Mouse (Mus musculus) right cerebral cortex, postnatal 36 days (tissue): Measurements from ENCODE around the gene Oxsr1.
"Not testable (repeated sequence)": the region's sequence is repeated elsewhere in the genome, so short reads cannot be mapped to it uniquely, and the experiment has no call there.

ENCODE experiments used
- DNase-seq, 2 experiments: peaks; one replicate each; pipeline ENCODE4 v3.0.0; 2022; ENCODE audit warnings: low spot score in 2 of 2, mixed read lengths in 1 of 2

The Oxsr1 gene

DNA sequence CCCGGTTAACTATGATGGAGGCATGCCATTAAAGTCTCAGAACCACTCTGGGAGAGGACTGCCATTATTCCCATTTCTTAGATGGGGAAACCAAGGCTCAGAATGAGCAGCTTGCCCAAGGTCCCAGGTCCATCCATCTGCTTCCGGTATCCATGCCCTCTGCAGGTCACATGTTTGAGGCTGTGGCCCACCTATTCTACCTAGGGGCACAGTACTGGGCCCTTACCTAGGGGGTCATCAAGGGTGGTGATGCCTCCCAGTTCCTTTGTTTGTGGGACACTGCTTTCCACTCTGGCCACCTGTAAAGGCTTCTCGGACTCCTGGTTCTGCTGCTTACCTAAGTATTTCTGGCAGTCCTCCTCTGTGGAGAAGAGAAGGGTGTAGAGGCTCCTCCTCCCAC, 16.1 kb upstream of the Oxsr1 start:
- no peak for DNase-seq

DNA sequence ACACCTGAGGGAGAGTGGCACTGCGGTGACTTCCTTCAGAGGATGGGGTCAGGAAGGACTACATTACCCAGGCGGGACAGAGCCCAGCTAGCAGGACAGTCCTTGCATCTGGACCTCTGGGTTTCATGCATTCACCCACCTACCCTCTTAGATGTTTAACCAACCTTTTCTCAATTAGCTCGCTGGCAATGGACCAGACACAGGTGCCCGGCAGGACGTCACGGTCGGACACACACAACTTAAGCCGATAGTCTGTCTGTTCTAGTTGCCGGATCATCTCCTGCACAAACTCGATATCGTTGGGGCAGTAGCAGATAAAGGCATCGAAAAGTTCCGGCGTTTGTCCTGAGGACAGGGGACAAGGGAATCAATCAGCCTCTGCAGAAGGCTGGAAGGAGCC, 15.6 kb upstream of the Oxsr1 start:
- no peak for DNase-seq

DNA sequence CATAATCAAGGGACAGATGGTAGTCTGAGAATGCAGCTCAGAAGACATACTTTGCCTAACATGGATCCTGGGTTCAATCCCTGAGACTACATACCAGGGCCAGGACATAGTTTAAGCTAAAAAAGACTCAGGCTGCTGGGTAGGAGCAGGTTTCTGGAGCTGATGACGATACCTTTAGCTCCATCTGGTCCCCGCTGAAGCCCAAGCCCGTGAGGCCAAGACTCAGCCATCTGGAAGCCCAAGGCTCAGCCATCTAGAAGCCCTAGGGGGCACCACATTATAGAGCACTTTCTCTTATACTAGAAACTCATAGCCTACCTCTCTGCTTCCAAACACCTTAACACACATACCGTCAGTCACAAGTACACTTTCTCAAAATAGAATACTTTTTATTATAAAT, 13.3 kb upstream of the Oxsr1 start:
- DNase-seq = no peak

DNA sequence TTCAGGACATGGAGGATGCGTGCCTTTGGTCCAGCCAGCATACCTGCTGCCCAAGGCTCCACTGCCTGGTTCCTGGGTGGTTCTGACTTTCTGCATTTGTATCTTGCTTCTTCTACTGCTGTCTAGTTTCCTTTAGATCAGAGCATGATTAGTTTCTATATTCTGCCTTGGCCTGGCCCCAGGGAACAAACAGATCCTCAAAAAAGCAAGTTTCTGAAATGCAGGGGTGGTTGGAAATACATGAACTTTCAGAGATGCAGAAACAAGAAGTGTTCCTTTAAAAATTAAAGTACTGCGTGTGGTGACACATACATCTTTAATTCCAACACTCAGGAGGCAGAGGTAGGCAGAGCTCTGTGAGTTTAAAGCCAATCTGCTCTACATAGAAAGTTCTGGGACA, 12.6 kb upstream of the Oxsr1 start:
- DNase-seq = peak; percentile 24 to 36

DNA sequence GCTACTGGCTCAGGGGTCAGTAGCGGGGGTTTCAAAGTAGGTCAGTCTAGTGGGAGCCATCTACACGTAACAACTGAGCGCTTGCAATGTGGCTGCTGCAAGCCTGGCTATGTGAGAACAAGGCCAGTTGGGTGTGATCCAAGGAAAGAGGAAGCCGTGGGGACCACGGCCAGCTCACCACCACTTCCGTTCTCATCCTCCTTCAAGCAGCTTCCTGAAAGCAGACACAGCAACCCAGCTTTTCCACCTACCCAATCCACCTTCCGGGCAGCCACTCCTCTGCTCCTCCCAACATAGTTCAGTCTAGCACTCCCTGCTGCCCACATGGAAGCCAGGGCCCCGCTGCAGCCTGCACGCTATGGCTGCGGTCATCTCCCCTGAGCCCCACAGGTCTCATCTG, 12.1 kb upstream of the Oxsr1 start:
- DNase-seq = peak; percentile 46 to 59

DNA sequence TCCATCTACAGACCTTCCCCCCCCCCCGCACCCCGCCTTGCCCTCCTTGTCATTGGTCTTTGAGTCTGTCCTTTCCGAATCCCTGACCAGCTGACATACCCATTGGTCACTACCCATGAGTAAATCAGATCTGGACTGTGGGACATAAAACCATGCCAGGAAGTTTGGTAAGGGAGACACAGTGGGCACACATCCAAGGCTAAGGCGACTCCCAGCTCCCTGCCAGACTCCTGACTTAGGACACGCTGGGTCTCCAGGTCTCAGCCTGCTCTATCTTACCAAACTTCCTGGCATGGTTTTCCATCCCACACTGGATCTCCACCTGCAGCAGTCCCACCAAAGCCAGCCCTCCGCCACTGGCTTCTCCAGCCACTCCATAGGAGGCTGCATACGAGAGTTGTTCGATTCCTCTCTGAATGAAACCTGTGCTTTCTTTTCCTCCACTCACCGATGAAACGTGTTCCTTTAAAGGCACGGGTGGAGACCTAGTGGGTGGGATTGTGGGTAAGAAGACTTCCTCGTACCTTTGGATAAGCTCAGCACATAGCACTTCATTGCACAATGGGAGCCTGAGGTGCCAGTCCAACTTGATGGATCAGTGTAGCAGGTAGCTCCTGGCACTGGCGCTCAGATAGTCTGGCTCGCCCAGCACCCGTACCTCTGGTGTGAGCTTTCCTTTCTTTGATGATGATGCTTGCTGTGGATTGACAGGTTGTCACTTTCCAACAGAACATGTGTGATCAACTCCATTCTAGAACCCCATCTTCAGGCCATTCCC, 8.1 kb upstream of the Oxsr1 start:
- DNase-seq = no peak

DNA sequence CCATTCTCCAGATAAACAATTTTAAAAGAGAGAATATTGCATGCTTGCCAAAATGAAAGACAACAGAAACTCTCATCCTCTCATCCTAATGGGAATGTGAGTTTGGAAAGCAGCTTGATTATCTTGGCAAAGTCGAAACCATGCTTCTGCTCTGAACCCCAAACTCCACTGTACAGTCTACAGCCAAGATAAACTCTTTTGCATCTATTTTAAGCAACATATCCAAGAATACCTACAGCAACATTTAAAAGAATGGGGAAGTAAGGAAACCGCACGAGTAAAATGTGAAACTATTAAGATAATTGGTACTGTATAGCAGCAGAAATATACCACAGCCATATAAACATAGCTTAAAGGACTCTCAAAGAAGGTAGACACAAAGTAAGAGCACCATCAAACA, 6.3 kb upstream of the Oxsr1 start:
- DNase-seq = no peak

DNA sequence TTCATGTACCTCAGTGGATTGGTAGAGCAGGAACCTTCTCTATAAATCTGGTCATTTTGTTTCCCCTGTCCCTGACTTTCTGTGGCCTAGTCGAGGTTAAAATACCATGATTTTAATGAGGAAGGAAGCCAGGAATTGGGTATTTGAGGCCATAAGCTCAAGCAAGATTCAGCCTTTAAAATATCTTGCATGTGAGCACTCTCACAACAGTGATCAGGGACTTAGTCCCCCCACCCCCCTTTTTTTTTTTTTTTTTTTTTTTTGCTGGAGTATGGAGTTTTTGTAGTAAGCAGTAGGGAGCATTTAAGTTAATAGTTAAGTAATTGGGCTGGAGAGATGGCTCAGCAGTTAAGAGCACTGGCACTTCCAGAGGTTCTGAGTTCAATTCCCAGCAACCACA, 1.9 kb upstream of the Oxsr1 start:
- DNase-seq = no peak

DNA sequence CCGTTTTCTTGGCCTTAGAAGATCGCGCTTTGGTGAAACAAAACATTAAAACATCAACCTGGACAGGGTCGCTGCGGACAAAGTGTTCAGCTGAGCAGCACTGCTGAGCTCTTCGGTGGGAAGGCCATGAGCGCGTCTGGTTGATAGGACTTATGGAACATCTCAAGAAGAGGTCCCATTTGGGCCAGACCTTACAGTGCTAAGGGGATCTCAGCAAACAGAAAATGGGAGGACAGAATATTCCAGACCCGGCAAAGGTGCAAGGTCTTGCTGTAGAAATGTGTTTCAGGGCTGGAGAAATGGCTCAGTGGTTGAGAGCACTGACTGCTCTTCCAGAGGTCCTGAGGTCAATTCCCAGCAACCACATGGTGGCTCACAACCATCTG, 1.0 kb upstream of the Oxsr1 start:
- no peak for DNase-seq

DNA sequence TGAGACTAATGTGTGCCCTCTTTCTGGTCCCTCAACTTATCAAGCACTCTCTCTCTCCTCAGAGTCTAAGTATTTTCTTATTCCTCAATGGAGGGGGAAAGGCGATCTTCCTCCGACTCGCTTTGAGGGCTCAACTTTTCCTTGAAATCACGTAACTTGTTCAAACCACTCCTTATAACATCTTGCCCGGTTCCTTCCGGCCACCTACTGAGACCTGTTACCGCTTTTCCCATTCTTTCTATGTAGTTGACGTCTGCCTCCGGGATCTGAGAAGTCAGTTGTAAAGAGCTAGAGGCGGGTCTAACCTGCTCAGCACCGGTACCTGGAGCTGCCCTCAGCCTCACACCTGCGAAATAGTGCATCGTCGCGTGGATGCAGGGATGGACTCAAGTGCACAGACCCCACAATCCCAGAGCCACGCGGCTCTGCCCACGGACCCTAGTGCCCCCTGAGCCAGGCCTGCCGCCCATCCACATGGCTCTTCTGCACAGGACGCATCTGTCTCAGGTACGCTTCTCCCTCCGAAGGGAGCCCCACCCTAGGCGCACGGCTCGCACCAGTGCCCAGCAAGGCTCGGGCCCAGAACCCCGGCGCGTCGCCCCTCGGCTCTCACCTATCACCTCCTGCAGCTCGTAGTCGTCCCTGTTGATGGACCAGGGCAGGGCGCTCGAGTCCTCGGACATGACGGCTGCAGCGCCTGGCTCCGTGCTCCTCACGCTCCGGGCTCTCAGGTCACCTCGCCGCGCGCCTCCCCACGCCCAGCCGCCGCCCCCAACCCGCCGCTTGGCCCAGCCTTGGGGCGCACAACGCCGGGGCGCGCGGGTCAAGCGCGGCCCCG, 616 bp downstream of the Oxsr1 start:
- peak in 1 of 2 experiments; percentile 15 for DNase-seq

DNA sequence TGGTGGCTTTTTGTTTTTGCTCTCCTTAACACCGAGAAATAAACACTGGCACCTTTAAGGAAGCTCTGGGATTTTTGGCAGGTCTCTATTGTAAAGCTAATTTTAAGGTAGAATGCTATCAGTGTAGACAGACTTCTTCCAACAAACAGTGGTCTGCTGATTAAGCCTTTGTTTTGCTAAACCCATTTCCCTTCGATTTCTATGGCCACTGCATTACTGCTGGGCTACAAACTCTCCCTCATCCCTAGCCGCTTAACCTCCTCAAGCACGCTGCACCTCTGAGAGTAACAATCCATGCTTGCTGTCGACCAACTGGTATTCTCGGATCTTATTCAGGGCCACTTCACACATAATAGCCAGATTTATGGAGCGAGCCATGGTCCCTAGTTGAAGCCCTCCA, 1.3 kb downstream of the Oxsr1 start:
- DNase-seq = no peak

DNA sequence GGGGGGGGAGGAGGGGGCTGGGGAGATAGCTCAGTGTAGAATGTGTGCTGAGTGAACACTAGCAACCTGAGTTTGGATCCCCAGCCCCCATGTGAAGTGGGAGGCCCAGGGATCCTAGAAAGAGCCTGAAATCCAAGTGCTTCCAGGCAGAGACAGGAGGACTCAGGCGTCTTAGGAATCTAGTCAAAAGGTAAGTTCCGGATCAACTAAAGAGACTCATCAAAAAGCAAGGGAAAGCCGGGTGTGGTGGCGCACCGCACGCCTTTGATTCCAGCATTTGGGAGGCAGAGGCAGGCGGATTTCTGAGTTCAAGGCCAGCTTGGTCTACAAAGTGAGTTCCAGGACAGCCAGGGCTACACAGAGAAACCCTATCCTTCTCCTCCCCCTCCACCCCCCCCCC, 1.8 kb downstream of the Oxsr1 start:
- no peak for DNase-seq

DNA sequence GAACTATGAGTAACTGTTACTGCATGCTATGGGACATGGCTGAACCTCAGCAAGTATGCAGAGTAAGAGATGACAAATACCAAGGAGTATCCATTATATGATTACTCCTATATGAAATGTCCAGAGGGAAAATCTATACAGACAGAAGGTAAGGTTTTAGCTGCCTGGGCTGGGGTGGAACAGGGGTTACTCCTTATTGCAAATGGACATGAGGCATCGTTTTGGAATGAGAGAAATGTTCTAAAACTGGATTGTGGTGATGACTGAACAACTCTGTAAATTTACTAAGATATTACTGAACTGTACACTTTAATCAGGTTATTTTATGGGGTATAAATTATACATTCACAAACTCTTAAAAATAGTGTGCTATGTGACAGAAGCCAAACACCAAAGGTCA, 3.3 kb downstream of the Oxsr1 start:
- DNase-seq = no peak

DNA sequence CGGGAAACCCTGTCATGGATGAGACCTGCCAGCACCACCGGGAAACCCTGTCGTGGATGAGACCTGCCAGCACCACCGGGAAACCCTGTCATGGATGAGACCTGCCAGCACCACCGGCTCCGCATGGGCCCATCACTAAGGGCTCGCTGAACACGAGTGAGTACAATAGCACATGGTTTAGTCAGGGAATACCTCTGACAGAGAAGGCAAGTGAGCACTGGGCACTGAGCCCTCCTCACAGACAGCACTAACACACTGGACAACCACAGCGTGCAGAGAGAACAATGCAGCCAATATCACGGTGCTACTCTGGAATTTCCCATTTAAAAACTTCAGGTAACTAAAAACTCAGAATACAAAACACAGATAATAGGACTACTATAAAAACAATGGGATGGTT, 9.1 kb downstream of the Oxsr1 start:
- no peak for DNase-seq

DNA sequence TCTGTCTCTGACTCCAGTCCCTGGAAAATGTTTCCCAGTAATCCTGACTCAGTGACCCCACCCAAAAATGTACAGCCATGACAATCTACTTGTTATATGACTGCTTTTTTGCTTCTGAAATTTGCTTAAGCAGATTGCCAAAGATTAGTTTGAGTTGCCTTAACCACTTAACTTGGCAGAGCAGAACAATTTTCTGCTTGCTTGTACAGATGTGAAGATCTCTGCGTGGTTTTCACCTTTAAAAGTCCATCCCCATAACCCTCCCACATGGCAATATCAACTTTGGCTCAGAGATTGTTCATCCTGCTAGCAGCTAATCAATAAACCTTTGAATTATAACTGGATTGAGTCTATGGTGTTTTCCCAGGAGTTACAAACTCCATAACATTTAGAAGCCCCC, 13.2 kb downstream of the Oxsr1 start:
- no peak for DNase-seq

DNA sequence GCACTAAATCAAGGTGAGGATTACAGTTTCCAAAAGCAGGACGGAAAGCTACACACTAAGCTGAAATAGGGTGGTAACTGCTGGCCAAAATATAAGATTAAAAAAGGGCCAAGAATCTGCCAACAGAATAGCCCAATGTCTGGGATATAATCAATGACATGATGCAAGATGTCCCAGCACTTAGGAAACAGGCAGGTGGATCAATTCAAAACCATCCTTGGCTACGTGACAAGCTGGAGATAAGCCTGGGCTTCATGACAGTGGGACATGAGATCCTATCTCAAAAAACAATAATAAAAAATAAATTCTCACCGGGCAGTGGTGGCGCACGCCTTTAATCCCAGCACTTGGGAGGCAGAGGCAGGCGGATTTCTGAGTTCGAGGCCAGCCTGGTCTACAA, 16.4 kb downstream of the Oxsr1 start:
- no peak for DNase-seq

DNA sequence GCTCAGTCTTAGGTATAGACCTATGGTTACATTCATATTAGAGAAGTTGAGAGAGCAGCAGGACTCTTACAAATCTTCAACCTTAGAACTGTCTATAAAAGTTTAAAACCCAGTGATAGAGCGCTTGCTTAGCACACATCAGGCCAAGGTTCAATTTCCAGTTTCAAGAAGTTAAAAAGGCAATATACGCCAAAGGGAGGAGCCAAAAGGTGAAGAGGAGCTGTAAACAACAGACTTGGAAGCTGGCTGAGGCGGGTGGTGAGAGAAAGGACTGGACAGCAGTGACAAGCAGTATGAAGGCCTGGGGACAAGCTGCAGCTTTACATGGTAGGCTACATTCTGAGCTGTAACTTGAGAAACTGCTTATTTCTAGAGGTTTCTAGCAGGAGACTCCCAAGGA, 23.7 kb downstream of the Oxsr1 start:
- DNase-seq = no peak

DNA sequence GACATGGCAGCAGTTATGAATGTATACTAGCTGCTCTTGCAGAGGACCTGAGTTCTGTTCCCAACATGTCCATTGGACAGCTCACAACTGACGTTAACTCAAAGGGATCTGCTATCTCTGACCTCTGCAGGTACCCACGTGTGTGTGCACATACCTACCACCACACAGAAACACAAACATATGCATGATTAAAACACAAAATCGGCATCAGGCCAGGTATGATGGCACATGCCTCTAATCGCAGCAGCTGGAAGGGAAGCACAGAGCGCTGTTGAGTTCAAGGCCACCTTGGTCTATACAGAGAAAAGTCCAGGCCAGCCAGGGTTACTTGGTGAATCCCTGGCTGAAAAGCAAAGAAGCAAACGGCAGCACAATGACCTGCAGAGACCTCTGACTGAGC, 24.5 kb downstream of the Oxsr1 start:
- DNase-seq = no peak

DNA sequence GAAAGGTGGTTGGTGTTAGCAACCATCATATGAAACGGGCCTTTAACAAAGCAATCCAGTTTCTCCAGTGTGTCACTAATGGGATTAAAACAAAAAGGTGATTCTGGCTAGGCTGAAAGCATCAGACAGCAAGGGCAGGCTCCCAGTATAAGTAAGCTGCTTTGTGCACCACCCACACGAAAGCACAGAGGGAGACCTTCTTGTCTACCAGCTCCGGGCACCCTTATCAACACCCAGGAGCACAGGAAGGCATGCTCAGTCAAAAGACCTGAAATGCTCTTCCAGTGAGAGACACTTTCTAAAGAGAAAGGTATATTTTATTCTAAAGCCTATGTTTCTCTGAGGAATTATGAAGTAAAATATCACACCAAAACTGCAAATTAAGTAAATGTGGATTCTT, 31.4 kb downstream of the Oxsr1 start:
- DNase-seq = no peak

DNA sequence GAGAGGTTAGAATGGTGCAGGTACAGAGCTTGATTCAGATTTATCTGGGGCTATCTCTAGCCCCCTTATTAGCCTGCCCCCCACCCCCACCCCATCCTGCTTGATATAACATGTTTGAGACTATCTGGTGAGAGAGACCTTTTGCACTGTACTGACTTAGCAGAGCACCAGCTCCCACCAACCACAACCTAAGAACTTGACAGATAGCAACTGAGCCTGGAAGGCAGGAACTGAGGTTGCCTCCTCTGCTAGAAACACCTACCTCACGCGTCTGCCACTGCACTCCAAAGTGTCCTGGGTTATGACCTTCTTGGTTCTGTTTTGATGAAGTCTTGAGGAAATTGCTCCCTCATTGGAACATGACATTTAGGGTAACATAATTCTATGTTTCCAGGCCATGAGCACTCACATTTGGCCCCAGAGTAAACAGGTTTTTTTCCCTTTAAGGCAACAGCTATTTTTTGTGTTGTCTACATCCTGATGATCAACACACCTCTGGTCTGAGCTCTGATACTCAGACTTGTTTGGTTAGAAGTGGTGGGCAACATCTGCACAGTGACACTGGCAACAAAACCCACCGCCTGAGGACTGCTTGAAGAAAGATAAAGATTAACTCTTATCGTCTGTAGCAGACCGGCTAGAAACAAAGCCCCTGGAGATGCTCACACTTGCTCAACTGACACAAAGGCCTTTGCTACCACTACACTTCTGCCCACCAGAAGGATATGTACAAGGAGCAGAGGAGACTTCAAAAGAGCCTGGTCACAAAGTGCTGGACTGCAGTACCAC, 41.1 kb downstream of the Oxsr1 start:
- no peak for DNase-seq

DNA sequence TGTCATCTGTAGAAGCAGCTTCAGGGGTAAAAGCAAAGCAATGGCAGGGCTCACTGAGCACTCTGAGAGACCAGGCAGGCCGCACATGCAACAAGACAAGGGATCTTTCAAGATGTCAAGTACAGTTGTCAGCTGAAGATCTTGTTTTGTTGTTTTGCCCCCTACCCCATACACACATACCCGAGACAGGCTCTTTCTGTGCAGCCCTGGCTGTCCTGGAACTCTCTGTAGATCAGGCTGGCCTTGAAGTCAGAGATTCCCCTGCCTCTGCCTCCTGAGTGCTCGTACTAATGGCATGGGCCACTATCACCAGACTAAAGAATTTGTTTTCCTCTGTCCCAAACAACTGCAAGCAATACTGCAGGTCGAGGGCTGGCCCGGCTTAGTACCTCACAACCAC, 44.2 kb downstream of the Oxsr1 start:
- no peak for DNase-seq

DNA sequence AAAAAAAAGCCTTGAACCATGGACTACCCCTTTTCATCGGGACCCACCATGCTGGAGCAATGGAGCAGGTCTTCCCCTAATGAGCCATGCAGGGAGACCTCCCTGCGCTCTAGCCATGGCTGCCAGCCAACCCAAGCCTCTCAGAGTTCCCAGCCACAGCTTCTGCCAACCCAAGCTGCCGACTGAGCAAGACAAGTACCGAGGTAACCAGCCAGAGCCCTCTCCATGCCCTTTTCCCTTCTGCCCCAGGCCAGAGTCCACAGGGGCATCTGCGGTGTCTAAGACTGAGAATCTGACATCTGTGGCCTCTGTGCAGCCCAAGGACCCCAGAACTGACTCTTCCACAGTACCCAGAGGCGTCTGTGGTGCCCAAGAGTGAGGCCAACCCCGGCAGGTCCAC, 45.9 kb downstream of the Oxsr1 start:
- DNase-seq = no peak

DNA sequence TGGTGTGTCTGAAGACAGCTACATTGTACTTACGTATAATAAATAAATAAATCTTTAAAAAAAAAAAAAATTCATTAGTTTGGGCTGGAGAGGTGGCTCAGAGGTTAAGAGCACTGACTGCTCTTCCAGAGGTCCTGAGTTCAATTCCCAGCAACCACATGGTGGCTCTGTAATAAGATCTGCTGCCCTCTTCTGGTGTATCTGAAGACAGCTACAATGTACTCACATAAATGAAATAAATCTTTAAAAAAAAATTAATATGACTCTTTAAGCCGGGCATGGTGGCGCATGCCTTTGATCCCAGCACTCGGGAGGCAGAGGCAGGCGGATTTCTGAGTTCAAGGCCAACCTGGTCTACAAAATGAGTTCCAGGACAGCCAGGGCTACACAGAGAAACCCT, 47.4 kb downstream of the Oxsr1 start:
- not testable (repeated sequence) for DNase-seq
